Mouse (Mus musculus) midbrain, embryonic 15.5 days (tissue): ENCODE results near the gene Tmco1. TPM values are rescaled to one million over a fixed set of nuclear protein-coding genes. Genes with fewer than 3 reads are reported as not detected.
"Not testable (repeated sequence)": the region's sequence is repeated elsewhere in the genome, so short reads cannot be mapped to it uniquely, and the experiment has no call there.

Experiments used
- ATAC-seq: fragments of 200-750 bp; cut with Nextera tagmentation; replicated peaks from 2 replicates; pipeline ENCODE4 v1.8.0; 2017; ENCODE audit warnings: moderate TSS enrichment
- H3K27ac ChIP-seq: fragments of 300-500 bp; sonication (generic); 2 replicates; pipeline ENCODE4 v1.5.1; 2015; ENCODE audit warnings: mild to moderate bottlenecking, inconsistent platforms
- H3K27me3 ChIP-seq: fragments of 300-500 bp; sonication (generic); replicated peaks from 2 replicates; pipeline ENCODE4 v1.6.1; 2015; ENCODE audit warnings: inconsistent platforms
- H3K36me3 ChIP-seq: fragments of 300-500 bp; sonication (generic); replicated peaks from 2 replicates; pipeline ENCODE4 v1.6.1; 2015; ENCODE audit warnings: inconsistent platforms
- H3K4me1 ChIP-seq: fragments of 300-500 bp; sonication (generic); 2 replicates; pipeline ENCODE4 v1.6.1; 2015; ENCODE audit warnings: inconsistent platforms
- H3K4me2 ChIP-seq: fragments of 300-500 bp; sonication (generic); 2 replicates; pipeline ENCODE4 v1.6.1; 2015; ENCODE audit warnings: inconsistent platforms, mild to moderate bottlenecking, moderate library complexity
- H3K4me3 ChIP-seq: fragments of 300-500 bp; sonication (generic); 2 replicates; pipeline ENCODE4 v1.5.1; 2015; ENCODE audit warnings: mild to moderate bottlenecking, inconsistent platforms
- H3K9ac ChIP-seq: fragments of 300-500 bp; sonication (generic); 2 replicates; pipeline ENCODE4 v1.6.1; 2015; ENCODE audit warnings: mild to moderate bottlenecking, inconsistent platforms
- H3K9me3 ChIP-seq: fragments of 300-500 bp; sonication (generic); 2 replicates; pipeline ENCODE4 v1.6.1; 2016; ENCODE audit warnings: inconsistent platforms
- WGBS: fragments of 180-500 bp; shearing (Covaris S2); methylation state at CpG from one replicate; pipeline ENCODE4 v1.1.7; 2015; ENCODE audit warnings: mixed read lengths; 5-methylcytosine and 5-hydroxymethylcytosine counted together
- polyA plus RNA-seq: library from polyadenylated mRNA; unstranded; fragments of >200 nt; fragmentation: Nextera tagmentation; extraction: Ambion mirVana; gene quantifications from 2 replicates; pipeline ENCODE4 v1.2.1, GENCODE M21; 2015

The Tmco1 gene
- polyA plus RNA-seq, 1 experiment from 2014 or later: 70.6 TPM

DNA sequence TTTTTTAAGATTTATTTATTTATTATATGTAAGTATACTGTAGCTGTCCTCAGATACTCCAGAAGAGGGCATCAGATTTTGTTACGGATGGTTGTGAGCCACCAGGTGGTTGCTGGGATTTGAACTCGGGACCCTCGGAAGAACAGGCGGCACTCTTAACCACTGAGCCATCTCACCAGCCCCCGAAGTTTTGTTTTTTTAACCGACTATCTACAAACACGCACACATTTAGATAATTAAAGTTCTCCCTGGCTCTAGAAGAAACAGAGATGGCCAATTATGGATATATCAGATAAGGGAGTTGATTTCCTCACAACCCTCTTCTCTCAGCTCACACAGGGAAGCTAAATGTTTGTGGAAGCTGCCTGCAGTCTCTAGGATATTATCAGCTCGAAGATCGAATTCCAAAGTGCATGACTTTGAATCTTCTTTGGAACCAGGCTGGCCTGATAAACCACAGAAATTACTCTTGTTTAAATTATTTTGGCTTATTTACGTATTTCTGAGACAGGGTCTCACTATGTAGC, 37.9 kb downstream of the Tmco1 start:
- 96% methylated on average over 10 of the region's 10 CpGs for WGBS
- H3K9me3 ChIP-seq, H3K27ac ChIP-seq, H3K4me2 ChIP-seq, H3K9ac ChIP-seq, ATAC-seq, H3K4me3 ChIP-seq, H3K36me3 ChIP-seq, H3K27me3 ChIP-seq: not testable (repeated sequence)
- H3K4me1 ChIP-seq: peaks cover 10% of the 10 kb centered on the region; the same call in 1 of the 2 replicates

DNA sequence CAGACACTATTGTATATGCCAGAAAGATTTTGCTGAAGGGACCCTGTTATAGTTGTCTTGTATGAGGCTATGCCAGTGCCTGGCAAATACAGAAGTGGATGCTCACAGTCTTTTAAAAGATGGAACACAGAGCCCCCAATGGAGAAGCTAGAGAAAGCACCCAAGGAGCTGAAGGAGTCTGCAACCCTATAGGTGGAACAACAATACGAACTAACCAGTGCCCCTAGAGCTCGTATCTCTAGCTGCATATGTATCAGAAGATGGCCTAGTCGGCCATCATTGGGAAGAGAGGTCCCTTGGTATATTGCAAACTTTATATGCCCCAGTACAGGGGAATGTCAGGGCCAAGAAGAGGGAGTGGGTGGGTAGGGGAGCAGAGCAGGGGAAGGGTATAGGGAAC, 41.0 kb downstream of the Tmco1 start:
- 59% methylated on average over 3 of the region's 3 CpGs for WGBS
- H3K4me3 ChIP-seq, H3K27me3 ChIP-seq, H3K36me3 ChIP-seq, ATAC-seq, H3K27ac ChIP-seq, H3K9ac ChIP-seq, H3K4me2 ChIP-seq, H3K9me3 ChIP-seq: not testable (repeated sequence)
- H3K4me1 ChIP-seq: peaks cover 12% of the 10 kb centered on the region; the same call in 1 of the 2 replicates

DNA sequence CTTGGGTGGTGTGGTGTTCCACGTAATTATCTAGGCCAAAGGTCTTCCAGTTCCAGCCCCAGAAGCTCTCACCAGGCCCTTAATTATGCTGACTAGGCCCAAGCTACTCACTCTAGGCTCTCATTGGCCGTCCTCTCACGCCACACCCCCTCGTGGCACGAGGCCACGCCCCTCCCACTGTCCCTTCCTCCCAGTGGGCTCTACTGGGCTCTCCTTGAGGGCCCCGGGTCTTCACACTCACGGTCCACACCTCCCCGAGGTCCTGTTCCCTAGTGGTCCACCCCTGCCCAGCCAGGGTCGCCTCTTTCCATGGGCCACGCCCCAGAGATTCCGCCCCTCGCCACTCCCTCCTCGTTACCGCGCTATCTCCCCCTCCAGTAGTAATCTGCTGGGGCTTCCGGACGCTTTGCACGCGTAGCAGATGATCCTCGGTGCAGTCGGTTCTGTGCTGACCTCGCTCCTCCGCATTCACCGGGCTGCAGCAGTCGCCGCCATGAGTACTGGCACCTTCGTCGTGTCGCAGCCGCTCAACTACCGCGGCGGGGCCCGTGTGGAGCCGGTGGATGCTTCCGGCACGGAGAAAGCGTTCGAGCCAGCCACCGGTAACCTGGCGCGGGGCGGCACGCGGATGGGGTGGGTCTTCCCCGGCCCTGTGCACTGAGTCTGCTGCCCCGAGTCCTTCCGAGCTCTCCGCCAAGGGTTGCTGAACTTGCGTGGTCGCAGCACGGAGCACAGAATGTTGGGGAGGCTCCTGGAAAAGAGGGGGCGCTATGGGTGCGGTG, 41.8 kb downstream of the Tmco1 start, which contains the start of gene Aldh9a1:
Gene Aldh9a1 (plus strand): TSS at position 177 of the 782 bp plus-strand sequence.
- H3K4me2 ChIP-seq: peak within 1 kb of the TSS; percentile 84
- peak; percentile 98 for ATAC-seq
- H3K9ac ChIP-seq: peak within 1 kb of the TSS; percentile 77
- H3K27ac ChIP-seq: peak within 1 kb of the TSS; percentile 82
- H3K4me3 ChIP-seq: peak within 1 kb of the TSS; percentile 81
- H3K27me3 ChIP-seq: no peaks in the 10 kb centered on the region
- H3K9me3 ChIP-seq: no peaks in the 10 kb centered on the region
- peaks cover 12% of the 10 kb centered on the region; the same call in 1 of the 2 replicates for H3K4me1 ChIP-seq
- H3K36me3 ChIP-seq: 0 out of 2 replicates have a peak, but pooled peaks cover under 1% of the 10 kb centered on the region
- WGBS: under 1% methylated on average over 54 of the region's 55 CpGs

DNA sequence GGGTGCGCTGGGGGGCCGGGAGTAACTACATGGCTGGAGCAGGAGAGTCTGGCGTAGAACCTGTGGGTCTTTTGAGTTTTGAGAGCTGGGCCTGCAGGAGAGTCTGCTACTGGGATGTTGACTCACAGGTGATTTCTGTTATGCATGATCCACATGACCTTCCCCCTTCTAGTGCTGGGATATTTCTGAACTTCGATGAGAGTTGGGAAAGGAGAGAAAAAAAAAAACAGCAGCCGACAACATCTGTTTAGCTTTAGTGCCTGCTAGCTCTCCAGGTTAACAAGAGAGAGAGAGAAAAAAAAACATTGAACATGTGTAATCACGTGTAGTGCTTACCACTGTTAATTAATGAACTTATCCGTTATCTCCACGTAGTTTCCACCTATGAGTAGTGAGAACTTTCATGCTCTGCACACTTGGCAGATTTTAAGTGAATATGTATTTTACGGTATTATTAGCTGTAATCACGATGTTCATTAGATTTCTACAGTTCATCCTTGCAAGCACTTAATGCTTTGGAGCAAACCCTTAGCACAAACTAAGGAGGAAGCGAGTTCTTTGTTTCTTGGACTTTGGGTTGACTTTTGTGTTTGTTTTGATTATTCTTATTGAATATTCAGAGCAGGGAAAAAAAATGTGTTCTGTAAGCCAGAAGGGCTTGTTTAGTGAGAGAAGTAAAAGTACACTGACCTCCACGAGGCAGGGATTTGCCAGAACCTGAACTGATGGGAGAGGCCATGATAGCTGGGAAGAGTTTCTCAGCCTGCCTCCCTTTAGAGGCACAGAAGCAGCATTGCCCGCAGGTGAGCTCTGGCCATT, 42.6 kb downstream of the Tmco1 start:
- Histone ChIP-seq H3K27me3 (no peaks in the 10 kb centered on the region), H3K27ac (peak overlapping the region; percentile 82), H3K36me3 (0 out of 2 replicates have a peak, but pooled peaks cover 8% of the 10 kb centered on the region), H3K4me1 (peaks cover 12% of the 10 kb centered on the region; the same call in 1 of the 2 replicates), H3K9me3 (no peaks in the 10 kb centered on the region), H3K4me3 (peak overlapping the region; percentile 81), H3K4me2 (peak overlapping the region; percentile 84), H3K9ac (peak overlapping the region; percentile 77)
- ATAC-seq: no peak
- WGBS: 33% methylated on average over 13 of the region's 13 CpGs

DNA sequence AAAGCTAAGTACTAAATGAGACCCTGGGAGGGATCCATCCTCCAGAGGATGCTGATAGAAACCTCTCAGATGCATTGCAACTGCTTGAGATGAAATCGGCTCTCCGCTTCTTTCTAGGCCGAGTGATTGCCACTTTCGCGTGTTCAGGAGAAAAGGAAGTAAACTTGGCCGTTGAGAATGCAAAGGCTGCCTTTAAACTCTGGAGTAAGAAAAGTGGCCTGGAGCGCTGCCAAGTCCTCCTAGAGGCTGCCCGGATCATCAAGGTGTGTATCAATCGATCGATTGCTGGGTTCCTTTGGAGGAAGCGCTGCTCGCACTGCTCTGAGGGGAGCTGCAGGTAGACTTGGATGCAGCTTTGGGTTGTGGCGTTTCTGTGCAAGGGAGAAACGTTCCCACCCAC, 44.2 kb downstream of the Tmco1 start:
- Histone ChIP-seq H3K4me3 (no peak overlapping the region), H3K4me2 (no peak overlapping the region), H3K27me3 (no peaks in the 10 kb centered on the region), H3K4me1 (peaks cover 12% of the 10 kb centered on the region; the same call in 1 of the 2 replicates), H3K36me3 (peaks cover 13% of the 10 kb centered on the region; the same call in 1 of the 2 replicates), H3K9ac (no peak overlapping the region), H3K9me3 (no peaks in the 10 kb centered on the region), H3K27ac (no peak overlapping the region)
- 93% methylated on average over 14 of the region's 14 CpGs for WGBS
- ATAC-seq: no peak

DNA sequence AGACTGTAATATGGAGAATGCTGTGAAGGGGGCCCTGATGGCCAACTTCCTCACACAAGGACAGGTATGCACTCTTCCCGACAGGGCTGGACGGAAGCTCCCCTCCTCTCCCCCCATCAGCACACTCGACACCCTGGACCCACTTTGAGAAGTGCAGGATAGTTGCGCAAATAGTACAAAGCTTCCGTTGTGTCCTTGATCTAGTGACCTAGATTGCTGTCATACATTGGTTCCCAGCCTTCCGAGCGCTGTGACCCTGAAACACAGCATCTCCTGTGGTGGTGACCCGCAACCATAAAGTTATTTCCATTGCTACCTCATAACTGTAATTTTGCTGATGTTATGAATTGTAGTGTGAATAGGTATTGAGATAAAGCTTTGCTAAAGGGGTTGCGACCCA, 49.2 kb downstream of the Tmco1 start:
- ATAC-seq: no peak
- no peak overlapping the region for H3K9ac ChIP-seq
- H3K36me3 ChIP-seq: peaks cover 13% of the 10 kb centered on the region; the same call in 1 of the 2 replicates
- H3K9me3 ChIP-seq: no peaks in the 10 kb centered on the region
- H3K27me3 ChIP-seq: no peaks in the 10 kb centered on the region
- no peak overlapping the region for H3K4me3 ChIP-seq
- H3K4me1 ChIP-seq: no peaks in the 10 kb centered on the region
- WGBS: 94% methylated on average over 9 of the region's 9 CpGs
- no peak overlapping the region for H3K27ac ChIP-seq
- no peak overlapping the region for H3K4me2 ChIP-seq

DNA sequence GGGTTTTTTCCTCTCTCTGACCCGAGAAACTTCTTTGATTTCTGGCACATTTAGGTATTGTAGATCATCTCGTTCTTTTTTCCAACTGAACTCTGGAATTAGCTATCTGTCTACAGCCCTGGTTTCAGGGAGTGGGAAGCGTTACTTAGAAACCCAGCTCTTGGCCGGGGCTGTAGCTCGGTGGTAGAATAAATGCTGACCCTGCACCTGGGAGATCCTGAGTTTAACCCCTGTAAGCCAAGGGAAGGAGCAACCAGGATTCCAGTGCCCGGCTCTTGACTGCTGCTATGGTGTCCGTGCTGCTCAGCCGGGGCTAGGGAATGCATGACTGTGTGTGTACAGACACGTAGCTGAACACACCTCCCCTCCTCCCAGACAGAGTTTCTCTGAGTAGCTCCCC, 50.6 kb downstream of the Tmco1 start:
- Histone ChIP-seq H3K27ac (no peak overlapping the region), H3K36me3 (peaks cover 13% of the 10 kb centered on the region; the same call in 1 of the 2 replicates), H3K4me2 (no peak overlapping the region), H3K9ac (no peak overlapping the region), H3K4me1 (no peaks in the 10 kb centered on the region), H3K4me3 (no peak overlapping the region), H3K9me3 (no peaks in the 10 kb centered on the region), H3K27me3 (no peaks in the 10 kb centered on the region)
- ATAC-seq: no peak
- WGBS: 89% methylated on average over 9 of the region's 9 CpGs

DNA sequence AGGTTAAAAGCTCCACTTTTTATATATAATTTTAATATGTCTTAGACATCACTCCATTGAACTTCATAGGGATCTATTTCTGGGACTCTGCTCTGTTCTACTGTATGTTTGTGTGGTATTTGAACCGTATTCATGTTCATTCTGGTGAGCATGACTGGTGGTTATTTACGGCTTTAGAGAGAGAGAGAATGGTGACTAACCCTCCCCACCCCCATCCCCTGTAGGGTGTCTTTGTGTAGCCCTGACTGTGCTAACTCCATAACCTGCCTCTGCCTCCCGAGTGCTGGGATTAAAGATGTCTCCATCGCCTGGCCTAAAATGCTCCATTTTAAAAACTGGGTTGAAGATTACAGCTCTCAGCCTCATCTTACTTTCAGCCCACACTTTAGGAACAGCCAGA, 52.1 kb downstream of the Tmco1 start:
- 45% methylated on average over 4 of the region's 4 CpGs for WGBS
- ATAC-seq: no peak
- H3K9me3 ChIP-seq: no peaks in the 10 kb centered on the region
- H3K27me3 ChIP-seq: no peaks in the 10 kb centered on the region
- H3K27ac ChIP-seq: no peak overlapping the region
- H3K4me3 ChIP-seq: no peak overlapping the region
- H3K4me2 ChIP-seq: no peak overlapping the region
- peaks cover 10% of the 10 kb centered on the region; the same call in 1 of the 2 replicates for H3K36me3 ChIP-seq
- H3K9ac ChIP-seq: no peak overlapping the region
- no peaks in the 10 kb centered on the region for H3K4me1 ChIP-seq

DNA sequence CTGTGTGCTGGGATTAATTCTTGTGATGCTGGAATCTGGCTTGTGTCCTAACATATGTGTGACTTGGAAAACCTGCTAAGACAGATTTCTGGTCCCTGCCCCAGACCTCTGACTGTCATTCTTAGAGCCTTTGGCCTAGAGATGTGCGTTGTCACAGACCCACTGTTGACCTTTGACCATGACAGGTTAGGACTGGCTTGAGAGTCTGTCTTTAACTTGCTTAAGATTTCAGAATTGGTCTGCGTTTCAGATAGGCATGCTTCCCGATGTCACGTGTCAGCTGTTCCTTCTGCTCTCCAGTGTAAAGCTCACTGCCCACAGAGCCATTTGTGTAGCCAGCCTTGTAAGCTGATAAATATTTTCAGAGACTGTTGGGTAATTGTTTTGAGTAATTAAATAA, 54.6 kb downstream of the Tmco1 start:
- Histone ChIP-seq H3K36me3 (peaks cover 16% of the 10 kb centered on the region), H3K4me3 (no peak overlapping the region), H3K9me3 (no peaks in the 10 kb centered on the region), H3K4me2 (no peak overlapping the region), H3K4me1 (no peaks in the 10 kb centered on the region), H3K27ac (no peak overlapping the region), H3K27me3 (no peaks in the 10 kb centered on the region), H3K9ac (no peak overlapping the region)
- ATAC-seq: no peak
- 75% methylated on average over 4 of the region's 4 CpGs for WGBS

DNA sequence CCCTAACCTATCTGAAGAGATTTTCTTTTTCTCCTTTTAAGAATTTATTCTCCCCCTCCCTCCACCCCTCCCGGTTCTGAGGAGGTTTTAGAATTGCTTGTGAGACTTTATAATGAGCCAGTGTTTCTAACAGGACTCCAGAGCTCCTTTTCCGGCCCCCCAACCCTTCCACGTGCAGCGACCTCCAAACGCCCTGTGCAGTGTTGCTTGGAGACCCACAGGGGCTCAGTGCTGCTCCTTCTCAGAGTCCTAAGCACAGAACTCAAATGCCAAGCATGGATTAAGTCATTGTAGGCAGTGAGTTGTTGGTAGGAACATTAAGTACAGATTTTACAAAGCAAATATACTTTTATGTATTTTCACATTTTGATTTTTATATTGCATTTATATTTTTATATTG, 55.1 kb downstream of the Tmco1 start:
- H3K9me3 ChIP-seq: no peaks in the 10 kb centered on the region
- H3K36me3 ChIP-seq: peaks cover 16% of the 10 kb centered on the region
- no peak overlapping the region for H3K4me3 ChIP-seq
- no peak overlapping the region for H3K27ac ChIP-seq
- no peak overlapping the region for H3K9ac ChIP-seq
- H3K4me2 ChIP-seq: no peak overlapping the region
- no peak for ATAC-seq
- no peaks in the 10 kb centered on the region for H3K27me3 ChIP-seq
- 55% methylated on average over 5 of the region's 5 CpGs for WGBS
- H3K4me1 ChIP-seq: no peaks in the 10 kb centered on the region

DNA sequence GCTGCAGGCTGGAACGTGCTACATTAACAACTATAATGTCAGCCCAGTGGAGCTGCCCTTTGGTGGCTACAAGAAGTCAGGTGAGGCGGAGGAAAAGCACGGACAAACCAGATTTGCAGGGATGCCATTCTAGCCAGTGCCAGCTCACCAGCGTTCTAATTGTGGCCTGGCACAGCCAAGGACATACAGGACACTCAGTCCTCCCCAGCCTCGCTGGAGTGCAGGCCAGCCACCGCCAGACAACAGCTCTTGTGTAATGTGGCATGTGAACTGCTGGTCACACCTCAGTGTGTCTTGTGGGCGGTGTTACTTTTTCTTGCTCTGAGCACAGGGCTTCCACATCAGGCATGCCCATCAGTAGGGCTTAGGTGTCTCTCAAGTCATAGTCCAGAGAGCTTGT, 57.6 kb downstream of the Tmco1 start:
- WGBS: 84% methylated on average over 7 of the region's 7 CpGs

DNA sequence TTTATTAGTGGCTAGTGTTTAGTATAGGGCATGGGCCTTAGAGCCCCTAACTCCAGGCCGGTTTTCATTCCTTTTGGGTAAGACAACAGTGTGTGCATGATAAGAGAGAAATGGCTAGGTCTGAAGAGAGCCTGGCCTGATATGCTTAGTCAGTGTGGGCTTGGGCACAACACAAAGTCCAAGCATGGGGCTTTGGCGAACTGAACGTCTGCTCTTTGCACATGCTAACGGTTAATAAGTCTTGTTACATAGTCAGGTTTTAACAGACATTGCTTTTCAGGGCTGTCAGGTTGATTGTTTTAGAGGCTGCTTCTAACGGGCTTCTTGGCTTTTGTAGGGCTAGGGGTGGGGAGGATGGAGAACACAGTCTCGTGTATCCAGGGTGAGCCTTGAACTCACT, 58.4 kb downstream of the Tmco1 start:
- Histone ChIP-seq H3K9ac (no peak overlapping the region), H3K9me3 (no peaks in the 10 kb centered on the region), H3K4me2 (no peak overlapping the region), H3K27me3 (no peaks in the 10 kb centered on the region), H3K4me1 (no peaks in the 10 kb centered on the region), H3K4me3 (no peak overlapping the region), H3K27ac (no peak overlapping the region), H3K36me3 (peaks cover 16% of the 10 kb centered on the region)
- ATAC-seq: no peak
- WGBS: 93% methylated on average over 6 of the region's 6 CpGs

More for the DNA sequence above, 57.6 kb downstream of the Tmco1 start:
- Histone ChIP-seq H3K4me1 (no peaks in the 10 kb centered on the region), H3K27ac (no peak overlapping the region), H3K36me3 (peaks cover 16% of the 10 kb centered on the region), H3K9me3 (no peaks in the 10 kb centered on the region), H3K4me2 (no peak overlapping the region), H3K9ac (no peak overlapping the region), H3K27me3 (no peaks in the 10 kb centered on the region), H3K4me3 (no peak overlapping the region)
- ATAC-seq: no peak
